ENCODE assay signal across 17 mouse cellular contexts in the genomic region with DNA sequence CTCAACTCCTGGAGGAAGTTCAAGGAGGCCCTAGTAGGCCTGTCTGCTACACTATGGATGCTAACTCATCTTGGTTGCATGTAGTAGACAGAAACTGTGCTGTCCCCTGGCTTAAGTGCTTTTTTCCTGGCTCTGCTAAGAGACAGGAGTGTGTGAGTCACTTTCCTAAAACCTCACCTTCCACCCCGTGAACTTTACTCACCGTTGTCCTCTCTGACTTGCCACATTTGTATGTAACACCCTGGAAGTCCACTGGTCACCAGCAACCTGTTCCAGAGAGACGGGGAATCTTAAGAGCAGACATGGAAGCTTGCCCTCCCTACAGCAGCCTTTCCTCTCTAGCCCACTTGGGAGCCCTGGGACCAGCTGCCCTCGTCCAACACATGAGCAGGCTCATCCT. TPM values are rescaled to one million over a fixed set of nuclear protein-coding genes. Genes with fewer than 3 reads are reported as not detected.
"Had no signal": no experiment of that assay in that cellular context is flagged by ENCODE, and none has a peak within 500 bp of the region (broad histone marks: within the 10 kb centered on the region; RNA-seq: fewer than 3 reads in every experiment).

No protein-coding gene starts in this region.

- H3K27ac ChIP-seq: lung, embryonic 15.5 days; macrophage; midbrain, embryonic 10.5 days; midbrain, embryonic 12.5 days; neural tube, embryonic 12.5 days; stomach, embryonic 15.5 days; stomach, postnatal 0 days had no signal

- H3K4me3 ChIP-seq: lung, embryonic 15.5 days; midbrain, embryonic 10.5 days; midbrain, embryonic 12.5 days; neural tube, embryonic 12.5 days; stomach, embryonic 15.5 days had no signal

- H3K9me3 ChIP-seq: lung, embryonic 15.5 days; midbrain, embryonic 10.5 days; midbrain, embryonic 12.5 days; neural tube, embryonic 12.5 days; stomach, embryonic 15.5 days had no signal

- DNase-seq: lung, adult 2 months; lung, postnatal 14 days; lung, postnatal 36 days; midbrain, embryonic 14.5 days; right cerebral cortex, postnatal 14 days; thymus, adult 2 months; thymus, postnatal 25 days; thymus, postnatal 4 days had no signal

- H3K27me3 ChIP-seq: lung, embryonic 15.5 days; midbrain, embryonic 12.5 days; neural tube, embryonic 12.5 days; stomach, embryonic 15.5 days had no signal

- H3K4me2 ChIP-seq: lung, embryonic 15.5 days; midbrain, embryonic 12.5 days; neural tube, embryonic 12.5 days; stomach, embryonic 15.5 days had no signal

- H3K9ac ChIP-seq: lung, embryonic 15.5 days; midbrain, embryonic 12.5 days; neural tube, embryonic 12.5 days; stomach, embryonic 15.5 days had no signal

- ATAC-seq: lung, postnatal 0 days had no signal

RNA-seq across cellular contexts. Expression of a gene that starts 7.2 kb away (rescaled TPM):
- total RNA-seq: megakaryocyte-erythroid progenitor cell, adult 5-6 weeks had no signal
- polyA plus RNA-seq: macrophage had no signal
